Mouse (Mus musculus) macrophage (primary cell): ENCODE data around the gene Gm44805. TPM values are rescaled to one million over a fixed set of nuclear protein-coding genes. Genes with fewer than 3 reads are reported as not detected.

ENCODE experiments used
- H3K27ac ChIP-seq: fragments of 350-480 bp; formaldehyde crosslinking; 2 replicates; pipeline ENCODE4 v1.9.0; 2021
- H3K36me3 ChIP-seq: fragments of 350-480 bp; formaldehyde crosslinking; 2 replicates; pipeline ENCODE4 v1.9.0; 2021; ENCODE audit errors: inconsistent target
- H3K4me3 ChIP-seq: fragments of 350-480 bp; formaldehyde crosslinking; 2 replicates; pipeline ENCODE4 v1.9.0; 2021; ENCODE audit errors: inconsistent target
- H3K79me2 ChIP-seq: fragments of 350-480 bp; formaldehyde crosslinking; 2 replicates; pipeline ENCODE4 v1.9.0; 2021; ENCODE audit errors: inconsistent target
- WGBS: methylation state at CpG from one replicate; pipeline ENCODE4 v1.1.7; 2026; ENCODE audit warnings: inconsistent platforms; ENCODE audit not compliant: missing documents; 5-methylcytosine and 5-hydroxymethylcytosine counted together
- polyA plus RNA-seq: library from polyadenylated mRNA; stranded (reverse); fragments of 250-400 nt; gene quantifications from 3 replicates; pipeline ENCODE4 v1.2.4, GENCODE M21; 2018; ENCODE audit warnings: inconsistent platforms

The Gm44805 gene
- polyA plus RNA-seq, 1 experiment from 2014 or later, result not detected

DNA sequence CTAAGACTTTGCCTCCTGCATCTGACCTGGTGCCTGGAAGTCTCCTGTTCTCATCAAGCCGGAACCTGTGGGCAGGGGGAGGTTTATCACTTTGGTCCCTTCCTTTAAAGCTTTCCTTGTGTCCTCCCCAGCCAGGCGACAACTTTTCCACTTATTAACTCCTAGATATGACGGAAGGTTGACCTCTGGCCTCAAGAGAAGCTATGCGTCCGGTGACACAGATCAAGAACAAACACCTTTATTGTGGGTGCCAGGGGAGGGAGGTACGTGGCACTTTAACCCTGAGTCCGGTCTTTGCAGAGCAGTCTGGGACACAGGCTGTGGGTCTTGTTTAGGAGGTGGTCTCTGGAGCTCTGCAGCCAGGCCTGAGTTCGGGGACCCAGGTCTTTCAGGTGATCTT, 3.4 kb downstream of the Gm44805 start, which contains the start of gene Apoc2:
Gene Apoc2 (minus strand): TSS at position 70 of the 400 bp plus-strand sequence.
- Histone ChIP-seq H3K36me3 (no peaks in the 10 kb centered on the region), H3K4me3 (no peak within 1 kb of the TSS), H3K27ac (peak within 1 kb of the TSS; percentile 55), H3K79me2 (no peaks in the 10 kb centered on the region)
- WGBS, result 100% methylated on average over 8 of the region's 8 CpGs

DNA sequence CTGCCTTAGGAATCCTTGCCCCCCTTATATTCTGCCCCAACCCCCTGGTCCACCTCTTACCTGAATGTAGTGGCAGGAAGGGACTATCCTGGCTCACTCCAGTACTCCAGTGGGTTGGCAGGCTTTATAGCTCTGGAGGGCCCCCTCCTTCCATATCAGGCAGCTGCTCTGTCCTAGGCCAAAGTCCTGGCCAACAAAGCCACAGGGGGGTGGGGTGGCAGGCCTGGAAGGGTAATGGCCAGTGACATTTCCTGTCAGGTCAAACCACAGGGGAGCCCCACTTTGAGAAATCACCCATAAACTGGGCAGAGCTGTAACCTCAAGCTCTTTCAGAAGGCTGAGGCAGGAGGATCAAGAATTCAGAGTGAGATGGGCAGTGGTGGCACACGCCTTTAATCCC, 4.6 kb downstream of the Gm44805 start:
- Histone ChIP-seq H3K27ac (peak overlapping the region; percentile 55), H3K36me3 (no peaks in the 10 kb centered on the region), H3K79me2 (no peaks in the 10 kb centered on the region), H3K4me3 (no peak overlapping the region)
- 67% methylated on average over 1 of the region's 1 CpGs for WGBS

GRCm38 (mm10) chr7:19675824-19676223, 5.4 kb downstream of the Gm44805 start:
- Histone ChIP-seq H3K36me3 (no peaks in the 10 kb centered on the region), H3K4me3 (no peak overlapping the region), H3K27ac (peak overlapping the region; percentile 55), H3K79me2 (no peaks in the 10 kb centered on the region)
- WGBS, result 35% methylated on average over 10 of the region's 10 CpGs

- H3K4me3 ChIP-seq, result no peak overlapping the region
- no peaks in the 10 kb centered on the region for H3K79me2 ChIP-seq
- WGBS, result 77% methylated on average over 14 of the region's 14 CpGs
- no peaks in the 10 kb centered on the region for H3K36me3 ChIP-seq
- no peak overlapping the region for H3K27ac ChIP-seq
Observed at GRCm38 (mm10) chr7:19673083-19673699, 8.0 kb downstream of the Gm44805 start.

DNA sequence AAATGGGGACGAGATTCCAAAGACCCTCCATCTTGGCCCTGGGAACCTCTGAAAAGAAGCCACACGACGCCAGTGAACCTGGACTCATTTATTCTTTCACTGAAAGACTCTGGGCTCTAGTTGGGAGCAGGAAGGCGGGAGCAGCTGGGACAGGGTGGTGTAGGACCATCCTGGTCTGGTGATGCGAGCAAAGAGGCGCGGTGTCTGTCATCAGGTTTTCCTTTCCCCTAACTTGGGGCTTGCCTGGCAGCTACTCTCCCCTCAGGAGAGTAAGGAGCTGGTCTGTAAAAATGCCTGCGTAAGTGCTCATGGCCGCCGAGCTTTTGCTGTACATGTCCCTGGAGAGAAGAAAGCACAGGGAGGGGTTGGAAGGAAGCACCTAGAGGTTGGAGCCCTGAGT, 9.7 kb downstream of the Gm44805 start:
- Histone ChIP-seq H3K4me3 (no peak overlapping the region), H3K27ac (no peak overlapping the region), H3K79me2 (no peaks in the 10 kb centered on the region), H3K36me3 (no peaks in the 10 kb centered on the region)
- 98% methylated on average over 10 of the region's 10 CpGs for WGBS

DNA sequence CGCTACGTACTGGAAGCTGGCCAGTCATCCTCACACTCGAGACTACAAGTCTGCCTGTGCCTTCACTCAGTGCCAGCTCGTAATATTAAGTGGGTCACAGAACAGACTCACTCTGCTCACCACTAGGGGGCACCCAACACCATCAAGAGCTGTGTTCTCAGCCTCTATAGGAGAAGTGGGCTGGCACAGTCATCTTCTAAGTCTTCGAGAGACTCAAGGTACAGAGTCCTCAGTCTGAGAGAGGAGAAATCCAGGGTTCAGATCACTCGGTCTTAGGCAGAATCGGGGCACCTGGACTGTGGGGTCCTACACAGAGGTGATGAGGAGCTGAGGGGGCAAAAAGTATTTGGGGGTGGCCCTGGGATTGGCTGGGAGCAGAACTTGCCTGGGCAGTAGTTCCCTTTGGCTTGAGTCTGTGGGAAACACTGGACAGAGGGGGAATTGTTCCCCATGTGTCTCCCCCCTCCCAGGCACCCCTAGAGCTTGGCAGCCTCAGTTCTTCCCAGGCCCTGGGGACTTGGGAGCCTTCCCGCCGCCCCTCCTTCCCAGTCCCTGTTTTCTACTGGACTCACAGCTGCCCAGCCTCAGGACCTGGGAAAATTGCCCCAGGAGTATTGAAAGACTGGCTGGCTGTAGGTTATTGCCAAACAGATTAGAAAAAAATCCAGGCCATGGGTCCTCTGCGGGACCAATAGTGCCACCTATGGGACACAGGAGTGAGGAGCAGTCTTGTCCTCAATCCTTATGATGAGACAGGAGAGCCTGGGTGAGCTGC, 12.1 kb downstream of the Gm44805 start:
- Histone ChIP-seq H3K4me3 (no peak overlapping the region), H3K27ac (peak overlapping the region; percentile 68), H3K36me3 (no peaks in the 10 kb centered on the region), H3K79me2 (peaks cover 7% of the 10 kb centered on the region)
- 15% methylated on average over 10 of the region's 10 CpGs for WGBS

GRCm38 (mm10) chr7:19667434-19667833, 13.8 kb downstream of the Gm44805 start:
- no peak overlapping the region for H3K4me3 ChIP-seq
- H3K79me2 ChIP-seq, result peaks cover 24% of the 10 kb centered on the region
- H3K27ac ChIP-seq, result peak overlapping the region; percentile 96
- WGBS, result 33% methylated on average over 2 of the region's 2 CpGs
- no peaks in the 10 kb centered on the region for H3K36me3 ChIP-seq

DNA sequence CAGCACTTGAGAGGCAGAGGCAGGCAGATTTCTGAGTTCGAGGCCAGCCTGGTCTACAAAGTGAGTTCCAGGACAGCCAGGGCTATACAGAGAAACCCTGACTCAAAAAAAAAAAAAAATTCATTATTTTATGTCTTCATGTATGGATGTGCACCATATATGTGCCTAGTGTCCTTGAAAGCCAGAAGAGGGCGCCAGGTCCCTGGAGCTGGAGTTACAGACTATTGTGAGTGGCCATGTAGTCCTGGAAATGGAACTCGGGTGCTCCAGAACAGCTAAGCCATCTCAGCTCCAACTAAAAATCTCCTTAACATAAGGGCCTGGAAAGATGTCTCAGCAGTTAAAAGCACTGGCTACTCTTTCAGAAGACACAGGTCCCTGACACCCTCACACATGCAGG, 14.5 kb downstream of the Gm44805 start:
- Histone ChIP-seq H3K27ac (peak overlapping the region; percentile 96), H3K4me3 (no peak overlapping the region)

DNA sequence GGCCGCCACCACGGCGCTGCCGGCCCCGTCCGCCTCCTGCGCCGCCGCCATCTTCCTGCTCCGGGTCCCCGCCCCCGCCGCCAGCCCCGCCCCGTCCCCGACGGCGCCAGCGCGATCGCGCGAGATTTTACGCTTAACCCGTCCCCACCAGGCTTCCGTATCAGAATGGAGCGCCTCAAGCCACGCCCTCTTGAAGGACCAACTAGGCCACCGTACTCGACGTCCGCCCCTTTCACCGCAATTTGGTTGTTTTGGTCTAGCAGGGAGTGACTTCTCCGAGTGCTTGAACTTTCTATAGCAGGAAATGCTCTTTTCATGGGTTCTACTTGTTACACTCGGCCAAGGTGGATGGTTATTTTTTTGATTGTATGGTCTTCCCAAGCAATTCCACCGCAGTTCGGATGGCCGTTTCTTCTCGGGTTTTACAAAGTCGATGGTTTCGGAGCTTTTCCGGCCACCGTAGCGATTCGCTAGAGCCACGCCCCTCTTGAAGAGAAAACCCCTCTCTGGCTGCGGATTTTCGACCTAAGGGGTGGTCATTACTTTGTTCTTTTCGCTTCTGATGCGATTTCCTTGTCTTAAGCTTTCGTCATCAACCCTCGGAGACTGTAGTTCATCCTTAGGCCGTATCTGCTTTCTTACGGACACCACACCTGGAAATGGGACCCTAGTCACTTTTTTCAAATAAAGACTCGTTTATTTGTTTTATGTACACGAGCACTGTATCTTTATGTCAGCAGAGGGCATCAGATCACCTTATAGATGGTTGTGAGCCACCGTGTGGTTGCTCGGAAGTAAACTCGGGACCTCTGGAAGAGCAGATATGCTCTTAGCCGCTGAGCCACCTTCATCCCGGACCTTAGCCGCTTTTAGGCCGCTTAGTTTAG, 16.0 kb downstream of the Gm44805 start, which contains the start of gene Clptm1:
Gene Clptm1 (minus strand): TSS at position 79 of the 887 bp plus-strand sequence.
- Histone ChIP-seq H3K79me2 (peaks cover 46% of the 10 kb centered on the region), H3K36me3 (no peaks in the 10 kb centered on the region; the same call in 1 of the 2 replicates), H3K4me3 (peak within 1 kb of the TSS; percentile 89), H3K27ac (peak within 1 kb of the TSS; percentile 96)
- under 1% methylated on average over 63 of the region's 63 CpGs for WGBS

More for the DNA sequence above, 14.5 kb downstream of the Gm44805 start:
- H3K36me3 ChIP-seq, result no peaks in the 10 kb centered on the region; the same call in 1 of the 2 replicates
- WGBS, result 92% methylated on average over 3 of the region's 3 CpGs
- H3K79me2 ChIP-seq, result peaks cover 30% of the 10 kb centered on the region

DNA sequence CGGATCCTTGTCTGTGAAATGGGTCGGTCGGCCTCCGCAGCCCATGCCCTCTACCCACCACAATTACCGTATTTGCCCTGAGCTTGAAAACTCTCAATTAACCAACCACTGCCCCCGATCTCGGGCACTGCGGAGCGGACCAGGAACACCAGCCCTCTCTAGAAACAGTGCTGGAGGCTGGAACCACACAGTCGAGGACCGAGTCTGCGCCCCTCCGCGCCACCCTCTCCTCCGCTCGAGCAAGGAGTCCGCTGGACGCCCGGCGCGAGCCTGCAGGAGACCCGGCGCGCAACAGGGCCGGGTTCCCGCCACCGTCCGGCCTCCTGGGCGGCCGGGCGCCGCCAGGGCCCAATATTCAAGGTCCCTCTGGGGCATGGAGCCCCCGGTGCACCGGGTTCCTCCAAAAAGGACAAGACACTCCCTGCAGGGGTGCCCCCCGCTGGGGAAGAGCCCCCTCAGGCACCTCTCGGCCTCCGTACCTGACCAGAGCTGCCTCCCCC, 16.7 kb downstream of the Gm44805 start:
- under 1% methylated on average over 33 of the region's 37 CpGs for WGBS
- Histone ChIP-seq H3K4me3 (peak overlapping the region; percentile 89), H3K27ac (0 out of 2 replicates have a peak overlapping the region, but pooled peaks have one; percentile 25), H3K79me2 (peaks cover 53% of the 10 kb centered on the region), H3K36me3 (peaks cover 6% of the 10 kb centered on the region; the same call in 1 of the 2 replicates)

- Histone ChIP-seq H3K79me2 (peaks cover 59% of the 10 kb centered on the region), H3K36me3 (peaks cover 10% of the 10 kb centered on the region; the same call in 1 of the 2 replicates), H3K4me3 (peak overlapping the region; percentile 89), H3K27ac (no peak overlapping the region)
- 15% methylated on average over 8 of the region's 8 CpGs for WGBS
Observed at GRCm38 (mm10) chr7:19663940-19664339, 17.3 kb downstream of the Gm44805 start.

DNA sequence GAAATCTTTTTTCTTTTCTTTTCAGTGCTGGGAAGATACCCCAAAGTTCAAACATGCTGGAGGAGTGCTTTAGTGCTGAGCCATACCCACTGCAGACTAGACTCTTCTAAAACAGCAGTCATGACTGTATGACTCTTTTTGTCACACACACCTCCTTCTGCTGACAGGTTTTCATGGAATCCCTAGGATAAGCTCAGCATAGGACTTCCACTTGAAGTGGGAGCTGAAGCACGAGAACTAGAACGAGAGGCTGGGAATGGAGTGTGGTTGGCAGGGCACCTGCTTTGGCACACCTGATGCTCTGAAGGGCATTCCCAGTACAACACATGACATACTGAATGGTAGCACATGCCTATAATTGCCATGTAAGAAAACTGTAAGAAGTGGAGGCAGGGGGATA, 28.6 kb downstream of the Gm44805 start:
- Histone ChIP-seq H3K4me3 (no peak overlapping the region), H3K27ac (no peak overlapping the region), H3K79me2 (peaks cover 45% of the 10 kb centered on the region), H3K36me3 (peaks cover 70% of the 10 kb centered on the region)
- WGBS, result 90% methylated on average over 2 of the region's 2 CpGs

DNA sequence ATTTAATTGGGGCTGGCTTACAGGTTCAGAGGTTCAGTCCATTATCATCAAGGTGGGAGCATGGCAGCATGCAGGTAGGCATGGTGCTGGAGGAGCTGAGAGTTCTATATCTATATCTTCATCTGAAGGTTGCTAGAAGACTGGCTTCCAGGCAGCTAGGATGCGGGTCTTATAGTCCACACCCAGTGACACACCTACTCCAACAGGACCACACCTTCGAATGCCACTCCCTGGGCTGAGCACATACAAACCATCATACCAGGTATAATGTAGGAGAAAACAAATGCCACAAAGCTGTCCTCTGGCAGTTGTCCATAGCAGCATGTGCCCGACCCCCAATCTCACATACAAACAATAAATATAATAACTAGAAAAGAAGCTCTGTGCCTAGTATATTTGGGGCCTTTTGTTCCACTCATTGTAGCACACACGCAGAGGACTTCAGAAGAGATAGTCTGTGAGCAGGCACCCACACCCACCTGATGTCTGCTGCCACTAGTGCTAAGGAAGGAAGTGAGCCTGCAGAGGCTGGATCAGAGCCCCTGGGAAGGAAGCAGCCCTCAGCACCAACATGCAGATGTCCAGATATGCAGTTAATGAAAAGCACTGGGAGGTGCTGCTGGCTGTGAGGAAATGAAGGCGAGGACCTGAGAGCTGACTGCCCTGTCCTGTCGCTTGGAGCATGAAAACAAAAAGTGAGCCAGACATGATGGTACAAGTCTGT, 30.0 kb downstream of the Gm44805 start:
- Histone ChIP-seq H3K27ac (no peak overlapping the region), H3K36me3 (peaks cover 80% of the 10 kb centered on the region), H3K4me3 (no peak overlapping the region), H3K79me2 (peaks cover 31% of the 10 kb centered on the region)
- 61% methylated on average over 6 of the region's 6 CpGs for WGBS

- Histone ChIP-seq H3K79me2 (no peaks in the 10 kb centered on the region), H3K27ac (no peak overlapping the region), H3K4me3 (no peak overlapping the region), H3K36me3 (peaks cover 93% of the 10 kb centered on the region)
- 95% methylated on average over 4 of the region's 4 CpGs for WGBS
Observed at GRCm38 (mm10) chr7:19641223-19641622, 40.0 kb downstream of the Gm44805 start.
